Comparison of ENCODE assay signal across 27 mouse cellular contexts in the genomic region with DNA sequence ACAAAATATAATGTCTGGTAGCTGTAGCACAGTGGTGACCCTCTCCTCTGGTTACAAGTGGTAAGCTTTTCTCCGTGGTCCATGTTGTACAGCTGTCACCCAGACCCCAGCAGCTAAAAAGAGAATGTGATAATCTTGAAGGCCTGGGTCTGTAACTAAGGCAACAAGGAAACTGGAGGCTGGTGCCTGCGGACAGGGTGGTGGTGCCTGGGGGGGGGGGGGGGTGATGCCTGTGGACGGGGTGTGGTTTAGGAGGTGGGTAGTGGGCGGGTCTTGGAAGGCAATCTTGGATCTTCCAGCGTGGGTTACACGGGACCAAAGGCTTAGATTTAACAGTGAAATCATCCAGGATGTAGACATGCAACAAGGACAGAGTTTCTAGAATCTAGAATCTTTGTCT. TPM values are rescaled to one million over a fixed set of nuclear protein-coding genes. Genes with fewer than 3 reads are reported as not detected.
DNase-seq lines count a peak whose midpoint lies in the region; ATAC-seq and TF ChIP-seq lines count a peak whose summit lies in the region.
"Had no signal": no experiment of that assay in that cellular context is flagged by ENCODE, and none has a peak within 500 bp of the region (broad histone marks: within the 10 kb centered on the region; RNA-seq: fewer than 3 reads in every experiment).

No protein-coding gene starts in this region.

- TF ChIP-seq EP300 in MEL (IDR thresholded peaks at IDR 0.05; ENCODE audit: low read depth in 1 of 2, low read length in 2 of 2): no peak

- no peaks in the 10 kb centered on the region for H3K79me2 ChIP-seq in MEL (ENCODE audit: control insufficient read depth, insufficient read depth, low read length, poor library complexity)
- no peaks in the 10 kb centered on the region for H3K79me2 ChIP-seq in myocyte (ENCODE audit: control insufficient read depth, insufficient read depth)

- 0 out of 2 replicates have a peak, but pooled peaks have one; percentile 31 for ATAC-seq in forebrain, embryonic 16.5 days
- ATAC-seq in forebrain, embryonic 11.5 days (replicated peaks; ENCODE audit: low FRiP score): no peak
- ATAC-seq in midbrain, embryonic 14.5 days (ENCODE audit: low FRiP score, low TSS enrichment): no peak
- ATAC-seq: liver, embryonic 12.5 days had no signal

- no peaks in the 10 kb centered on the region for H3K36me3 ChIP-seq in forebrain, embryonic 16.5 days (ENCODE audit: control insufficient read depth, insufficient read depth)
- no peaks in the 10 kb centered on the region for H3K36me3 ChIP-seq in forebrain, embryonic 11.5 days (ENCODE audit: control insufficient read depth, insufficient read depth, low read length)
- peaks cover 24% of the 10 kb centered on the region for H3K36me3 ChIP-seq in midbrain, embryonic 10.5 days
- no peaks in the 10 kb centered on the region for H3K36me3 ChIP-seq in midbrain, embryonic 14.5 days (ENCODE audit: control insufficient read depth, insufficient read depth, low read length)
- peaks cover 0 to 5% of the 10 kb centered on the region in 2 experiments; a peak in 2 of 4 replicates for H3K36me3 ChIP-seq in MEL (ENCODE audit: control insufficient read depth in 1 of 2, insufficient read depth in 2 of 2, low read length in 2 of 2)
- no peaks in the 10 kb centered on the region for H3K36me3 ChIP-seq in myocyte (ENCODE audit: control insufficient read depth, insufficient read depth)
- H3K36me3 ChIP-seq: forebrain, embryonic 12.5 days; hindbrain, embryonic 13.5 days; neural tube, embryonic 12.5 days had no signal

- H3K4me2 ChIP-seq in forebrain, embryonic 16.5 days (ENCODE audit: low read length): no peak overlapping the region
- no peak overlapping the region for H3K4me2 ChIP-seq in forebrain, embryonic 11.5 days (ENCODE audit: low read depth, low read length, severe bottlenecking)
- no peak overlapping the region for H3K4me2 ChIP-seq in midbrain, embryonic 14.5 days (ENCODE audit: low read length)
- peak overlapping the region; percentile 37 for H3K4me2 ChIP-seq in myocyte (ENCODE audit: low read depth)
- H3K4me2 ChIP-seq: forebrain, embryonic 12.5 days; heart, embryonic 12.5 days; hindbrain, embryonic 13.5 days; liver, embryonic 12.5 days; neural tube, embryonic 12.5 days had no signal

- no peak overlapping the region for H3K4me3 ChIP-seq in forebrain, embryonic 16.5 days (replicated peaks; ENCODE audit: low read length)
- H3K4me3 ChIP-seq in forebrain, embryonic 11.5 days (ENCODE audit: low read depth, low read length): no peak overlapping the region
- no peak overlapping the region for H3K4me3 ChIP-seq in midbrain, embryonic 10.5 days
- no peak overlapping the region for H3K4me3 ChIP-seq in midbrain, embryonic 14.5 days (replicated peaks; ENCODE audit: low read depth, low read length)
- H3K4me3 ChIP-seq in MEL (ENCODE audit: control insufficient read depth in 1 of 2, insufficient read depth in 1 of 2, low read depth in 2 of 2, low read length in 2 of 2) (no peak overlapping the region), myocyte (no peak overlapping the region)
- H3K4me3 ChIP-seq: forebrain, embryonic 12.5 days; heart, embryonic 12.5 days; hindbrain, embryonic 13.5 days; left cerebral cortex, adult 2 months; liver, embryonic 12.5 days; neural tube, embryonic 12.5 days had no signal

- WGBS in forebrain, embryonic 16.5 days: 48% methylated on average over 6 of the region's 6 CpGs
- WGBS in forebrain, embryonic 11.5 days: 64% methylated on average over 6 of the region's 6 CpGs
- 66% methylated on average over 6 of the region's 6 CpGs for WGBS in midbrain, embryonic 10.5 days
- WGBS in midbrain, embryonic 14.5 days: 37% methylated on average over 6 of the region's 6 CpGs

- no peak overlapping the region for H3K9ac ChIP-seq in forebrain, embryonic 16.5 days (replicated peaks; ENCODE audit: low read depth, low read length)
- H3K9ac ChIP-seq in forebrain, embryonic 11.5 days (ENCODE audit: low read length): no peak overlapping the region
- H3K9ac ChIP-seq in midbrain, embryonic 14.5 days (replicated peaks; ENCODE audit: low read length): no peak overlapping the region
- no peak overlapping the region for H3K9ac ChIP-seq in MEL (ENCODE audit: control insufficient read depth, low read depth, low read length, poor library complexity, severe bottlenecking)
- H3K9ac ChIP-seq: forebrain, embryonic 12.5 days; heart, embryonic 12.5 days; hindbrain, embryonic 13.5 days; liver, embryonic 12.5 days; neural tube, embryonic 12.5 days had no signal

- no peak for DNase-seq in forebrain, embryonic 11.5 days (ENCODE audit: low spot score)
- peak; percentile 17 for DNase-seq in midbrain, embryonic 10.5 days (ENCODE audit: low spot score)
- no peak for DNase-seq in midbrain, embryonic 14.5 days
- DNase-seq in MEL (ENCODE audit: low read depth, low spot score): peak; percentile 50
- DNase-seq in spleen, postnatal 10 days (ENCODE audit: low spot score in 2 of 2): no peak
- DNase-seq: adrenal gland, adult 2 months; B cell, adult 2 months; cerebellum, adult 11 months; cerebellum, postnatal 10 days; gastrocnemius, postnatal 10 days; heart, adult 18-20 months; heart, postnatal 10 days; kidney, adult 2 months; kidney, postnatal 10 days; lung, adult 18-20 months; lung, postnatal 10 days; retina, postnatal 1 day; thymus, postnatal 14 days had no signal

- TF ChIP-seq CTCF in MEL (IDR thresholded peaks at IDR 0.05 in 2 of 3, conservative IDR thresholded peaks at IDR 0.05 in 1 of 3; ENCODE audit: control insufficient read depth in 1 of 3, insufficient read depth in 1 of 3, low read depth in 2 of 3, low read length in 3 of 3, poor library complexity in 1 of 3, severe bottlenecking in 1 of 3): no peak

- TF ChIP-seq RAD21 in MEL (IDR thresholded peaks at IDR 0.05; ENCODE audit: low read depth, low read length): no peak

- H3K27me3 ChIP-seq in forebrain, embryonic 16.5 days (replicated peaks; ENCODE audit: control insufficient read depth, insufficient read depth, low read length): no peaks in the 10 kb centered on the region
- no peaks in the 10 kb centered on the region for H3K27me3 ChIP-seq in forebrain, embryonic 11.5 days (ENCODE audit: control insufficient read depth, insufficient read depth, low read length)
- H3K27me3 ChIP-seq in midbrain, embryonic 10.5 days (ENCODE audit: low read depth, poor library complexity, severe bottlenecking): no peaks in the 10 kb centered on the region
- H3K27me3 ChIP-seq in midbrain, embryonic 14.5 days (ENCODE audit: control insufficient read depth, insufficient read depth, low read length): no peaks in the 10 kb centered on the region
- H3K27me3 ChIP-seq in MEL (ENCODE audit: control insufficient read depth in 1 of 2, insufficient read depth in 2 of 2, low read length in 2 of 2): no peaks in the 10 kb centered on the region
- no peaks in the 10 kb centered on the region for H3K27me3 ChIP-seq in myocyte (ENCODE audit: control insufficient read depth, insufficient read depth, insufficient read length)
- H3K27me3 ChIP-seq: CH12.LX; forebrain, embryonic 12.5 days; heart, embryonic 12.5 days; hindbrain, embryonic 13.5 days; liver, embryonic 12.5 days; neural tube, embryonic 12.5 days had no signal

- 0 out of 2 replicates have a peak, but pooled peaks cover 3% of the 10 kb centered on the region for H3K4me1 ChIP-seq in forebrain, embryonic 16.5 days (replicated peaks; ENCODE audit: control insufficient read depth, insufficient read depth, low read length)
- no peaks in the 10 kb centered on the region for H3K4me1 ChIP-seq in forebrain, embryonic 11.5 days (replicated peaks; ENCODE audit: control insufficient read depth, insufficient read depth, low read length)
- peaks cover 22% of the 10 kb centered on the region for H3K4me1 ChIP-seq in midbrain, embryonic 10.5 days
- H3K4me1 ChIP-seq in midbrain, embryonic 14.5 days (ENCODE audit: control insufficient read depth, insufficient read depth, low read length): peaks cover 5% of the 10 kb centered on the region; the same call in 1 of the 2 replicates
- 0 out of 4 replicates have a peak, but pooled peaks cover 0 to 3% of the 10 kb centered on the region in 2 experiments for H3K4me1 ChIP-seq in MEL (ENCODE audit: control insufficient read depth in 1 of 2, insufficient read depth in 2 of 2, low read length in 2 of 2)
- H3K4me1 ChIP-seq: liver, embryonic 12.5 days had no signal

- H3ac ChIP-seq in myocyte (ENCODE audit: control insufficient read depth, insufficient read length): no peak overlapping the region

- no peak overlapping the region for H3K27ac ChIP-seq in forebrain, embryonic 16.5 days (ENCODE audit: low read length)
- H3K27ac ChIP-seq in forebrain, embryonic 11.5 days (ENCODE audit: low read depth, low read length): no peak overlapping the region
- H3K27ac ChIP-seq in midbrain, embryonic 10.5 days (replicated peaks): no peak overlapping the region
- H3K27ac ChIP-seq in midbrain, embryonic 14.5 days (replicated peaks; ENCODE audit: low read depth, low read length): no peak overlapping the region
- no peak overlapping the region for H3K27ac ChIP-seq in MEL (ENCODE audit: control insufficient read depth, low read depth, low read length)
- H3K27ac ChIP-seq: forebrain, embryonic 12.5 days; hindbrain, embryonic 13.5 days; left cerebral cortex, adult 2 months; liver, embryonic 12.5 days; neural tube, embryonic 12.5 days had no signal

- no peaks in the 10 kb centered on the region for H3K9me3 ChIP-seq in forebrain, embryonic 16.5 days (ENCODE audit: control insufficient read depth, low read length)
- H3K9me3 ChIP-seq in forebrain, embryonic 11.5 days (ENCODE audit: control insufficient read depth, low read length): no peaks in the 10 kb centered on the region
- H3K9me3 ChIP-seq in midbrain, embryonic 10.5 days (replicated peaks): no peaks in the 10 kb centered on the region
- H3K9me3 ChIP-seq in midbrain, embryonic 14.5 days (ENCODE audit: control insufficient read depth, low read length): no peaks in the 10 kb centered on the region
- no peaks in the 10 kb centered on the region for H3K9me3 ChIP-seq in MEL (replicated peaks; ENCODE audit: insufficient read depth, low read length)
- H3K9me3 ChIP-seq: forebrain, embryonic 12.5 days; heart, embryonic 12.5 days; hindbrain, embryonic 13.5 days; liver, embryonic 12.5 days; neural tube, embryonic 12.5 days had no signal

- no peak for TF ChIP-seq POLR2A in MEL (IDR thresholded peaks at IDR 0.05; ENCODE audit: control insufficient read depth in 1 of 2, insufficient read depth in 1 of 2, low read depth in 1 of 2, low read length in 2 of 2, poor library complexity in 1 of 2)
- no peak for TF ChIP-seq POLR2A in myocyte (IDR thresholded peaks at IDR 0.05; ENCODE audit: insufficient read length, low read depth)

RNA-seq across cellular contexts. Expression of a gene that starts 37.8 kb away (rescaled TPM):
- 46.4 and 49.1 TPM in 2 replicates for polyA plus RNA-seq in forebrain, embryonic 16.5 days (2015; fragmentation: Nextera tagmentation; extraction: Ambion mirVana)
- polyA plus RNA-seq in forebrain, embryonic 11.5 days (2014; fragmentation: Nextera tagmentation; extraction: Ambion mirVana): 63.4 and 64.2 TPM in 2 replicates
- polyA plus RNA-seq in midbrain, embryonic 10.5 days (2016; fragmentation: Nextera tagmentation; extraction: Ambion mirVana): 73.9 and 79.9 TPM in 2 replicates
- polyA plus RNA-seq in midbrain, embryonic 14.5 days (2014; fragmentation: Nextera tagmentation; extraction: Ambion mirVana): 36.5 and 38.2 TPM in 2 replicates
- total RNA-seq in MEL (2012; rRNA removed): 27.9 and 29.5 TPM in 2 replicates
- polyA plus RNA-seq in MEL (2012; ENCODE audit: insufficient read depth in 1 of 2, insufficient read length in 2 of 2, low read depth in 1 of 2, low replicate concordance in 2 of 2, missing spikeins in 1 of 2): 10 to 100 TPM in 1 of 2 experiments, not detected in 1; 44.1 TPM
- 34.2 TPM for polyA plus RNA-seq in myocyte (2012; fragmentation: generic; extraction: Trizol)

RNA-seq across cellular contexts. Expression of a gene that starts 37.9 kb away (rescaled TPM):
- 53.2 and 57.9 TPM in 2 replicates for polyA plus RNA-seq in forebrain, embryonic 16.5 days (2015; fragmentation: Nextera tagmentation; extraction: Ambion mirVana)
- 49.0 and 54.2 TPM in 2 replicates for polyA plus RNA-seq in forebrain, embryonic 11.5 days (2014; fragmentation: Nextera tagmentation; extraction: Ambion mirVana)
- 53.2 and 54.4 TPM in 2 replicates for polyA plus RNA-seq in midbrain, embryonic 10.5 days (2016; fragmentation: Nextera tagmentation; extraction: Ambion mirVana)
- 57.3 and 62.2 TPM in 2 replicates for polyA plus RNA-seq in midbrain, embryonic 14.5 days (2014; fragmentation: Nextera tagmentation; extraction: Ambion mirVana)
- total RNA-seq in MEL (2012; rRNA removed): 42.6 and 42.9 TPM in 2 replicates
- polyA plus RNA-seq in MEL (2012; ENCODE audit: insufficient read depth in 1 of 2, insufficient read length in 2 of 2, low read depth in 1 of 2, low replicate concordance in 2 of 2, missing spikeins in 1 of 2) (10 to 100 TPM in 1 of 2 experiments, not detected in 1; 55.3 TPM), myocyte (2012; fragmentation: generic; extraction: Trizol) (25.1 TPM)

Comparison
In these comparisons a context has a peak if more than half of its experiments do, and no peak if none do; other contexts are left out.
1. DNase-seq: peak in midbrain, embryonic 10.5 days (single experiment) and MEL (single experiment); none in forebrain, embryonic 11.5 days (single experiment), midbrain, embryonic 14.5 days (single experiment) and spleen, postnatal 10 days (0 of 2).